Mouse (Mus musculus) retina, adult 2 months (tissue): ENCODE measurements around the gene Gm45785.

Experiments used
- DNase-seq: peaks from one replicate; pipeline ENCODE4 v3.0.0-alpha.2; 2012; ENCODE audit warnings: low read depth, low spot score

Gm45785 gene

GRCm38 (mm10) chr7:140831447-140831846, 24.7 kb downstream of the Gm45785 start:
- DNase-seq = no peak

GRCm38 (mm10) chr7:140828171-140828881, 27.8 kb downstream of the Gm45785 start:
- DNase-seq = no peak

- no peak for DNase-seq
These were observed 33.4 kb downstream of the Gm45785 start for GRCm38 (mm10) chr7:140822731-140823130.

- DNase-seq = no peak
These were observed 34.3 kb downstream of the Gm45785 start, which contains the start of gene Zfp941 for GRCm38 (mm10) chr7:140821653-140822329. TSS of gene Zfp941 (minus strand) at chr7:140822178.

GRCm38 (mm10) chr7:140821305-140821652, 34.9 kb downstream of the Gm45785 start:
- no peak for DNase-seq

- DNase-seq = no peak
These were observed 36.0 kb downstream of the Gm45785 start for GRCm38 (mm10) chr7:140820173-140820572.

GRCm38 (mm10) chr7:140812850-140813249, 43.3 kb downstream of the Gm45785 start:
- DNase-seq = no peak

GRCm38 (mm10) chr7:140811714-140812113, 44.4 kb downstream of the Gm45785 start:
- no peak for DNase-seq

GRCm38 (mm10) chr7:140810496-140810895, 45.6 kb downstream of the Gm45785 start:
- no peak for DNase-seq

- no peak for DNase-seq
These were observed 50.4 kb downstream of the Gm45785 start for GRCm38 (mm10) chr7:140805704-140806103.

- no peak for DNase-seq
These were observed 53.5 kb downstream of the Gm45785 start for GRCm38 (mm10) chr7:140802629-140803028.

GRCm38 (mm10) chr7:140798212-140798611, 57.9 kb downstream of the Gm45785 start:
- no peak for DNase-seq

- no peak for DNase-seq
These were observed 58.5 kb downstream of the Gm45785 start for GRCm38 (mm10) chr7:140797619-140798018.

- DNase-seq = no peak
These were observed 62.6 kb downstream of the Gm45785 start for GRCm38 (mm10) chr7:140793541-140793940.

- no peak for DNase-seq
These were observed 68.1 kb downstream of the Gm45785 start for GRCm38 (mm10) chr7:140788053-140788435.

GRCm38 (mm10) chr7:140787406-140788052, 68.6 kb downstream of the Gm45785 start, which contains the start of gene Syce1:
TSS of gene Syce1 (minus strand) at chr7:140787852.
- no peak for DNase-seq

- no peak for DNase-seq
These were observed 75.6 kb downstream of the Gm45785 start for GRCm38 (mm10) chr7:140780548-140780947.
